In the genomic region with DNA sequence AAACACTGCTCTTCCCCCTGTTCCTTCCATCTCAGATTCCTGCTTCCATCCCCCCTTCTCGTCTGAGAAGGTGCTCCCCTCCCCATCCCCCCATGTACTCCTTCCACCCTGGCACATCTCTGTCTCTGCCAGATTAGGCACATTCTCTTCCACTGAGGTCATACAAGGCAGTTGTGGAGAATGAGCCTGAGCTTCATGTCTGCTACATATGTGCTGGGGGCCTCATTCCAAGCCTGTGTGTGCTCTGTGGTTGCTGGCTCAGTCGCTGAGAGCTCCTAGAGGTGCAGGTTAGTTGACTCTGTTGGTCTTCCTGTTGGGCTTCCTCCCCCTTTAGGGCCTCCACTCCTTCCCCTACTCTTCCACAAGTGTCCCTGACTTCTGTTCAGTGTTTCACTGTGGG, we compare ENCODE assay signal across 23 mouse cellular contexts. TPM values are rescaled to one million over a fixed set of nuclear protein-coding genes. Genes with fewer than 3 reads are reported as not detected.
DNase-seq lines count a peak whose midpoint lies in the region; ATAC-seq and TF ChIP-seq lines count a peak whose summit lies in the region.
"Had no signal": no experiment of that assay in that cellular context is flagged by ENCODE, and none has a peak within 500 bp of the region (broad histone marks: within the 10 kb centered on the region; RNA-seq: fewer than 3 reads in every experiment).

No protein-coding gene starts in this region.

- no peaks in the 10 kb centered on the region for H3K36me3 ChIP-seq in heart, embryonic 14.5 days (ENCODE audit: control insufficient read depth, insufficient read depth, low read length)
- no peaks in the 10 kb centered on the region for H3K36me3 ChIP-seq in heart, postnatal 0 days (replicated peaks; ENCODE audit: control insufficient read depth, insufficient read depth, low read length)
- H3K36me3 ChIP-seq: G1E had no signal

- H3K9ac ChIP-seq in heart, embryonic 14.5 days (ENCODE audit: low read length), result no peak overlapping the region
- H3K9ac ChIP-seq in heart, postnatal 0 days (replicated peaks; ENCODE audit: low read depth, low read length), result no peak overlapping the region

- peaks cover 0 to 5% of the 10 kb centered on the region in 2 experiments; a peak in 2 of 4 replicates for H3K4me1 ChIP-seq in heart, embryonic 14.5 days (ENCODE audit: control insufficient read depth in 2 of 2, insufficient read depth in 2 of 2, low read length in 2 of 2)
- no peaks in the 10 kb centered on the region for H3K4me1 ChIP-seq in heart, postnatal 0 days (ENCODE audit: control insufficient read depth, insufficient read depth)

- H3K4me2 ChIP-seq in heart, embryonic 14.5 days (ENCODE audit: low read length), result no peak overlapping the region
- H3K4me2 ChIP-seq in heart, postnatal 0 days (ENCODE audit: low read depth, low read length), result no peak overlapping the region

- no peak overlapping the region for H3K27ac ChIP-seq in heart, embryonic 14.5 days (replicated peaks in 1 of 2; ENCODE audit: control insufficient read depth in 1 of 2, insufficient read depth in 1 of 2, low read depth in 2 of 2, low read length in 2 of 2)
- H3K27ac ChIP-seq in heart, postnatal 0 days (ENCODE audit: low read depth), result no peak overlapping the region

- intact Hi-C loops in heart, postnatal 14 days (cut with DNase I), result no loop called here
- intact Hi-C loops in heart, postnatal 36 days (cut with DNase I), result no loop called here

- no peak for TF ChIP-seq CTCF in heart, postnatal 0 days (IDR thresholded peaks at IDR 0.05; ENCODE audit: low read depth)

- ATAC-seq in heart, embryonic 14.5 days (ENCODE audit: insufficient number of reproducible peaks, insufficient read depth, low FRiP score, low read depth), result peak; percentile 43; the same call in 1 of the 2 replicates
- ATAC-seq in heart, postnatal 0 days (ENCODE audit: insufficient read depth, low read depth), result peak; percentile 51; the same call in 1 of the 2 replicates
- ATAC-seq: activated CD4-positive, CD25-positive, alpha-beta regulatory T cell, adult 4 months; CD4-positive, CD25-positive, alpha-beta regulatory T cell, adult 4 months; Patski had no signal

- no peak for TF ChIP-seq EP300 in heart, postnatal 0 days (IDR thresholded peaks at IDR 0.05; ENCODE audit: low read depth)

- H3K4me3 ChIP-seq in heart, embryonic 14.5 days (ENCODE audit: control insufficient read depth in 1 of 2, insufficient read depth in 1 of 2, low read depth in 1 of 2, low read length in 2 of 2), result no peak overlapping the region
- no peak overlapping the region for H3K4me3 ChIP-seq in heart, postnatal 0 days (ENCODE audit: low read depth, low read length)

- no peaks in the 10 kb centered on the region for H3K27me3 ChIP-seq in heart, embryonic 14.5 days (ENCODE audit: control insufficient read depth, insufficient read depth, low read length)
- H3K27me3 ChIP-seq in heart, postnatal 0 days (ENCODE audit: control insufficient read depth, insufficient read depth, low read length), result no peaks in the 10 kb centered on the region
- H3K27me3 ChIP-seq: CH12.LX, Patski had no signal

- 22% methylated on average over 2 of the region's 2 CpGs for WGBS in heart, embryonic 14.5 days
- 27% methylated on average over 2 of the region's 2 CpGs for WGBS in heart, postnatal 0 days

- peak; percentile 57 for DNase-seq in heart, adult 11 months
- DNase-seq in heart, adult 9 months (ENCODE audit: low spot score in 2 of 2), result no peak
- DNase-seq in heart, postnatal 14 days, result no peak
- no peak for DNase-seq in heart, postnatal 0 days (ENCODE audit: low spot score)
- DNase-seq in heart, postnatal 36 days, result no peak
- DNase-seq: adrenal gland, adult 2 months; adrenal gland, adult 8-10 months; adrenal gland, postnatal 10 days; adrenal gland, postnatal 14 days; adrenal gland, postnatal 25 days; adrenal gland, postnatal 36 days; B cell, adult 2 months; cerebellum, adult 11 months; cerebellum, adult 11-12 months; cerebellum, adult 18-20 months had no signal

- H3K9me3 ChIP-seq in heart, embryonic 14.5 days (ENCODE audit: control insufficient read depth, low read length), result no peaks in the 10 kb centered on the region
- no peaks in the 10 kb centered on the region for H3K9me3 ChIP-seq in heart, postnatal 0 days (replicated peaks; ENCODE audit: control insufficient read depth, low read length)
- H3K9me3 ChIP-seq: G1E had no signal

RNA-seq across cellular contexts. Expression of a gene that starts 34.4 kb away (rescaled TPM):
- polyA plus RNA-seq in heart, embryonic 14.5 days (2014; fragmentation: Nextera tagmentation; extraction: Ambion mirVana), result 1.8 TPM in 2 replicates
- total RNA-seq in heart, postnatal 14 days (2021), result under 1 TPM; 0.73 to 0.79 TPM
- 1.4 and 2.4 TPM in 2 replicates for total RNA-seq in heart, postnatal 0 days (2014; rRNA removed; ENCODE audit: low replicate concordance)
- 0.52 and 0.59 TPM in 2 replicates for polyA plus RNA-seq in heart, postnatal 0 days (2015; fragmentation: Nextera tagmentation; extraction: Ambion mirVana)
- under 1 TPM; 0.75 to 0.76 TPM for total RNA-seq in heart, postnatal 36 days (2021)
- total RNA-seq: CH12.LX, MEL had no signal
- polyA plus RNA-seq: C2C12, G1E had no signal
